Mouse (Mus musculus): Measurements from ENCODE around the gene Brca1. TPM values are rescaled to one million over a fixed set of nuclear protein-coding genes. Genes with fewer than 3 reads are reported as not detected.
"Not testable (repeated sequence)": the region's sequence is repeated elsewhere in the genome, so short reads cannot be mapped to it uniquely, and the experiment has no call there.

Brca1 gene
- polyA plus RNA-seq (2011; ENCODE audit: insufficient read depth, insufficient read length, low replicate concordance, missing spikeins), result 10.2 and 16.7 TPM in 2 replicates

DNA sequence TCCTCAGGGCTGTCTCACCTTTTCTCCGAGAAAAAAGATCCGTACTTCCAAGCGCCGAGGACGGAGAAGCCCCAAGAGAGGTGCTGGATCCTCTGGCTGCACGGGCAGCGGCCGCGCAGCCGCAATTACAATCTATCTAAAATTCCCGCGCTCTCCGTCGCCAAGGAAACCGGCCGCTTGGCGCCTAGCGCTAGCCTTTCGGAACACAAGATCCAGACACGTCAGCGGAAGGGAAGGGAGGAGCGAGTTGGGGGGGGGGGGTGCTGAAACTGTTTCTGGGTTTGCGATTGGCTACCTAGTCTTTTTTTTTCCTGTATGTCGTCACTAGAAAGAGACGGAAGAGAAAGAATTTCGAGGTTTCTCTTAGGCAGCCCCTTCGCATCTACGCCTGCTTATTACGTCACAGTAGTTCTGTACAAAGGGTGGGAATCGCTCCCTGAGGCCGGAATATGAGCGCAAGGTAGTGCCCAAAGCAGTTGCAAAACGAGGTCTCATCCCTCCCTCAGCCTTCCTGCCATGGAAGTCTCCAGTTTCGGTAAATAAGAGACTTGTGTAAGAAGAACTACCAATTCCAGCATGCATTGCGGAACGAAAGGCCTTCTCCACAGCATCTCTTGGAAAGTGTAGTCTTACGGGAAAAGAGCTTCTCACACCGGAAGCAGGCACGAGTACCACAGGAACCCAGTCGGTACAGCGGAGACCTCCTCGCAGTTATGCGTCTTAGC is at the start of gene Brca1, which contains the start of gene Nbr1:
Brca1 (minus strand) TSS at position 205 of the 725 bp plus-strand sequence.
Nbr1 (plus strand) TSS at position 399 of the 725 bp plus-strand sequence.
- Histone ChIP-seq H3K4me3 (replicated peaks; ENCODE audit: control insufficient read depth, low read depth, low read length) (peak within 1 kb of the TSS; percentile 91), H3K27ac (ENCODE audit: control insufficient read depth, insufficient read depth, low read depth, low read length, poor library complexity) (peak within 1 kb of the TSS; percentile 89), H3K4me1 (ENCODE audit: control insufficient read depth, insufficient read depth, low read length) (peaks cover 1% of the 10 kb centered on the region; the same call in 1 of the 2 replicates)
- TF ChIP-seq CTCF (IDR thresholded peaks at IDR 0.05; ENCODE audit: control insufficient read depth, insufficient read depth, low read length) (no peak), POLR2A (IDR thresholded peaks at IDR 0.05; ENCODE audit: borderline replicate concordance, control insufficient read depth, low read depth, low read length) (peak; percentile 63; the same call in 1 of the 2 replicates)
- under 1% methylated on average over 43 of the region's 43 CpGs for WGBS

DNA sequence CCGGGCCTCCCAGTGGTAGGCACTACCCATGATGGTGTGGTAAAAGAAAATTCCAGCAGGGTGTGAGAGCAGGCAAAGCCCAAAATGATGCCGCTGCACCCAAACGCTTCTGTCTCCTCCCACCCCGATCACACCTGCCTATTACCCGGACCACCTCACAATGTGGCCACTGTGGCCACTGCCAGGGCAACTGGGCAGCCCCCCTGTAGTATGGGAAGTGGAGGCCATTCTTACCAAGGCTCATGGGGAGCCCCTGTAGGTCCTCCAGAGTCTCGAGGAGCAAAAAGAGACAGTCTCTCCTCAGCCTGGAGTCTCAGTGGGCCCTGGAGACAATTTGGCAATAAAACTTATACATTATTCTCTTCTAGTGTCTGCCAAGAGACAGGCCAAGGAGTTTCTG is 47.4 kb upstream of the Brca1 start, which contains the start of gene Gm11634:
Gm11634 (minus strand) TSS at position 101 of the 400 bp plus-strand sequence.
- 71% methylated on average over 6 of the region's 6 CpGs for WGBS
- H3K27ac ChIP-seq (ENCODE audit: control insufficient read depth, insufficient read depth, low read depth, low read length, poor library complexity), result no peak within 1 kb of the TSS; the same call in 1 of the 2 replicates
- TF ChIP-seq POLR2A (IDR thresholded peaks at IDR 0.05; ENCODE audit: borderline replicate concordance, control insufficient read depth, low read depth, low read length) (no peak), CTCF (IDR thresholded peaks at IDR 0.05; ENCODE audit: control insufficient read depth, insufficient read depth, low read length) (no peak)
- H3K4me3 ChIP-seq (replicated peaks; ENCODE audit: control insufficient read depth, low read depth, low read length), result no peak within 1 kb of the TSS
- no peaks in the 10 kb centered on the region for H3K4me1 ChIP-seq (ENCODE audit: control insufficient read depth, insufficient read depth, low read length)

GRCm38 (mm10) chr11:101589989-101590624 is 38.4 kb upstream of the Brca1 start:
- WGBS, result 70% methylated on average over 12 of the region's 12 CpGs
- Histone ChIP-seq H3K4me3 (replicated peaks; ENCODE audit: control insufficient read depth, low read depth, low read length) (no peak overlapping the region), H3K4me1 (ENCODE audit: control insufficient read depth, insufficient read depth, low read length) (no peaks in the 10 kb centered on the region; the same call in 1 of the 2 replicates), H3K27ac (ENCODE audit: control insufficient read depth, insufficient read depth, low read depth, low read length, poor library complexity) (no peak overlapping the region)
- TF ChIP-seq CTCF (IDR thresholded peaks at IDR 0.05; ENCODE audit: control insufficient read depth, insufficient read depth, low read length) (no peak), POLR2A (IDR thresholded peaks at IDR 0.05; ENCODE audit: borderline replicate concordance, control insufficient read depth, low read depth, low read length) (no peak)

GRCm38 (mm10) chr11:101589444-101589843 is 37.7 kb upstream of the Brca1 start:
- TF ChIP-seq CTCF (IDR thresholded peaks at IDR 0.05; ENCODE audit: control insufficient read depth, insufficient read depth, low read length) (peak; percentile 79), POLR2A (IDR thresholded peaks at IDR 0.05; ENCODE audit: borderline replicate concordance, control insufficient read depth, low read depth, low read length) (no peak)
- H3K4me3 ChIP-seq (replicated peaks; ENCODE audit: control insufficient read depth, low read depth, low read length), result no peak overlapping the region
- 32% methylated on average over 5 of the region's 5 CpGs for WGBS
- no peaks in the 10 kb centered on the region; the same call in 1 of the 2 replicates for H3K4me1 ChIP-seq (ENCODE audit: control insufficient read depth, insufficient read depth, low read length)
- H3K27ac ChIP-seq (ENCODE audit: control insufficient read depth, insufficient read depth, low read depth, low read length, poor library complexity), result no peak overlapping the region

- Histone ChIP-seq H3K4me3 (replicated peaks; ENCODE audit: control insufficient read depth, low read depth, low read length) (no peak overlapping the region), H3K27ac (ENCODE audit: control insufficient read depth, insufficient read depth, low read depth, low read length, poor library complexity) (no peak overlapping the region), H3K4me1 (ENCODE audit: control insufficient read depth, insufficient read depth, low read length) (no peaks in the 10 kb centered on the region; the same call in 1 of the 2 replicates)
- WGBS, result 87% methylated on average over 7 of the region's 7 CpGs
- TF ChIP-seq CTCF (IDR thresholded peaks at IDR 0.05; ENCODE audit: control insufficient read depth, insufficient read depth, low read length), result no peak
- TF ChIP-seq POLR2A (IDR thresholded peaks at IDR 0.05; ENCODE audit: borderline replicate concordance, control insufficient read depth, low read depth, low read length), result no peak
Observed at GRCm38 (mm10) chr11:101588868-101589267, 37.1 kb upstream of the Brca1 start.

DNA sequence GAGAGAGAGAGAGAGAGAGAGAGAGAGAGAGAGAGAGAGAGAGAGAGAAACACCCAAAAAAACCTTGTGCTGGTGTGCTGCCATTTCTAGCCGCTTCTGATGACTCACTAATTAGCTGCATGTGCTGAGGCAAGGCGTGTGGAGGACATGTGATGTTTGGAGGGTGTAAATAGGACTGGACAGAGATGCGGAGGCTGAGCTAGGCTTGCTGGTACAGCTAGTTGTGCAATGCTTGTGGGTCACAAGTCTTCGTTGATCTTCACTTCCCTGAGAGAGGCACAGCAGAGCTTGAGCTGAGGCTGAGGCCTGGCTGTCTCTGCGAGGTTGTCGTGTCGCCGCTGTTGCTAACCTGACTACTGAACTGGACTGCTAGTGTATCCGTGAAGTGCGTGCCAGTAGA is 35.9 kb upstream of the Brca1 start:
- H3K4me1 ChIP-seq (ENCODE audit: control insufficient read depth, insufficient read depth, low read length), result no peaks in the 10 kb centered on the region; the same call in 1 of the 2 replicates
- H3K27ac ChIP-seq (ENCODE audit: control insufficient read depth, insufficient read depth, low read depth, low read length, poor library complexity), result peak overlapping the region; percentile 38; the same call in 1 of the 2 replicates
- TF ChIP-seq CTCF (IDR thresholded peaks at IDR 0.05; ENCODE audit: control insufficient read depth, insufficient read depth, low read length) (no peak), POLR2A (IDR thresholded peaks at IDR 0.05; ENCODE audit: borderline replicate concordance, control insufficient read depth, low read depth, low read length) (no peak)
- H3K4me3 ChIP-seq (replicated peaks; ENCODE audit: control insufficient read depth, low read depth, low read length), result no peak overlapping the region
- 72% methylated on average over 10 of the region's 10 CpGs for WGBS

GRCm38 (mm10) chr11:101585805-101586204 is 34.0 kb upstream of the Brca1 start:
- Histone ChIP-seq H3K4me3 (replicated peaks; ENCODE audit: control insufficient read depth, low read depth, low read length) (no peak overlapping the region), H3K27ac (ENCODE audit: control insufficient read depth, insufficient read depth, low read depth, low read length, poor library complexity) (no peak overlapping the region), H3K4me1 (ENCODE audit: control insufficient read depth, insufficient read depth, low read length) (no peaks in the 10 kb centered on the region; the same call in none of the 2 replicates)
- 77% methylated on average over 4 of the region's 4 CpGs for WGBS
- TF ChIP-seq POLR2A (IDR thresholded peaks at IDR 0.05; ENCODE audit: borderline replicate concordance, control insufficient read depth, low read depth, low read length), result no peak
- no peak for TF ChIP-seq CTCF (IDR thresholded peaks at IDR 0.05; ENCODE audit: control insufficient read depth, insufficient read depth, low read length)

DNA sequence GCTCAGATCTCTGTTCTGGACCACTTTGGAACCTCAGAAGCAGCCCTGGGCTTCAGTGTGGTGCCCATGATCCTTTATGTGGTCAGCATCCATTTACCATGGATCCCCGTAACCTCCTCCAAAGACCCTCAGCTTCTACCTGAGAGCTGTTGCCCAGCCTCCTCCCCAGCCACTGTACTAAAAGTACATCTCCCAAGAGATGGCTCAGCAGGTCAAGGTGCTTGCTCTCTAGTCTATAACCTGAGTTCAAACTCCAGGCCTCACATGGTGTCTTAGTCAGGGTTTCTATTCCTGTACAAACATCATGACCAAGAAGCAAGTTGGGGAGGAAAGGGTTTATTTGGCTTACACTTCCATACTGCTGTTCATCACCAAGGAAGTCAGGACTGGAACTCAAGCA is 33.3 kb upstream of the Brca1 start:
- not testable (repeated sequence) for H3K4me3 ChIP-seq (replicated peaks; ENCODE audit: control insufficient read depth, low read depth, low read length); H3K27ac ChIP-seq (ENCODE audit: control insufficient read depth, insufficient read depth, low read depth, low read length, poor library complexity); H3K4me1 ChIP-seq (ENCODE audit: control insufficient read depth, insufficient read depth, low read length)
- 92% methylated on average over 1 of the region's 1 CpGs for WGBS
